Mouse (Mus musculus): ENCODE measurements around the gene Fam122b. TPM values are rescaled to one million over a fixed set of nuclear protein-coding genes. Genes with fewer than 3 reads are reported as not detected.

The Fam122b gene
- total and polyA plus RNA-seq, 2 experiments from 2014 or later: 2.6 to 3.1 TPM

DNA sequence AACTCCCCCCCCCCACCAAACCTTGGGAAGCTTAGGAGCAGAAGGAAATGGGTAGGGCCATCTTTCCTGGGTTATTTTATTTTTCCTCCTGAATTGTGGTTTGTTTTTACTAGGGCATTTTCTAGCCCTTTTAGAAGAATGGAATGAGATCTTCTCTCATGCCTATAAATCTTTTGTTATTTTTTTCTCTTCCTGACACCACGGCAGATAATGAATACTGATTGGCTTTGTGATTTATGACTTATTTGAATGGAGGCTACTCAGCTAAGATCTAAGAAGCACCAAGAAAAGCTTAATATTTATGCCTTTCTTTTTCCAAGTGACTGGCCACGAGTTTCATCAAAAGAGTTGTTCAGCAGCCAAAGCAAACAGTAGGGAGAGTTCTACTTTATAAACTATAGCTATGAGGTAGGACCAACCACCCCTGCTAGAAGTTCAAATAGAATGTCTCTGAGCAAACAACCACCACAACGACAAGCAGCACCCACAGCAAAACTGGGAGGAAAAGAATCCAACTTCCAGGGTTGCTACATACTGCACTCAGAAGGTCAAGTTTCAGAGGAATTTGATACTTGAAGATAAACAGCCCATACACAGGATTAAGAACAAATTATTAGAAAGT lies 64.8 kb downstream of the Fam122b start:
- Histone ChIP-seq H3K4me3 (ENCODE audit: low read length) (no peak overlapping the region), H3K27me3 (ENCODE audit: insufficient read depth, low read length) (no peaks in the 10 kb centered on the region), H3K4me2 (ENCODE audit: low read depth, low read length) (no peak overlapping the region), H3K4me1 (ENCODE audit: insufficient read depth, low read length) (no peaks in the 10 kb centered on the region), H3K36me3 (ENCODE audit: insufficient read depth, low read length) (no peaks in the 10 kb centered on the region), H3K9ac (replicated peaks; ENCODE audit: low read length) (no peak overlapping the region), H3K27ac (no peak overlapping the region), H3K9me3 (ENCODE audit: low read length) (no peaks in the 10 kb centered on the region)
- 58% methylated on average over 3 of the region's 3 CpGs for WGBS
- no peak for TF ChIP-seq CTCF (IDR thresholded peaks at IDR 0.05; ENCODE audit: low read depth)
- ATAC-seq (no peak), DNase-seq (ENCODE audit: low spot score) (no peak)

- H3K27me3 ChIP-seq (ENCODE audit: insufficient read depth, low read length): no peaks in the 10 kb centered on the region
- no peak overlapping the region for H3K9ac ChIP-seq (replicated peaks; ENCODE audit: low read length)
- DNase-seq (ENCODE audit: low spot score) (no peak), ATAC-seq (no peak)
- WGBS: 76% methylated on average over 5 of the region's 5 CpGs
- H3K9me3 ChIP-seq (ENCODE audit: low read length): no peaks in the 10 kb centered on the region
- no peak overlapping the region for H3K4me3 ChIP-seq (ENCODE audit: low read length)
- no peak overlapping the region for H3K27ac ChIP-seq
- H3K4me2 ChIP-seq (ENCODE audit: low read depth, low read length): no peak overlapping the region
- TF ChIP-seq CTCF (IDR thresholded peaks at IDR 0.05; ENCODE audit: low read depth): no peak
- H3K36me3 ChIP-seq (ENCODE audit: insufficient read depth, low read length): no peaks in the 10 kb centered on the region
- no peaks in the 10 kb centered on the region for H3K4me1 ChIP-seq (ENCODE audit: insufficient read depth, low read length)
Measured at GRCm38 (mm10) chrX:53201616-53202015, 68.0 kb downstream of the Fam122b start.

DNA sequence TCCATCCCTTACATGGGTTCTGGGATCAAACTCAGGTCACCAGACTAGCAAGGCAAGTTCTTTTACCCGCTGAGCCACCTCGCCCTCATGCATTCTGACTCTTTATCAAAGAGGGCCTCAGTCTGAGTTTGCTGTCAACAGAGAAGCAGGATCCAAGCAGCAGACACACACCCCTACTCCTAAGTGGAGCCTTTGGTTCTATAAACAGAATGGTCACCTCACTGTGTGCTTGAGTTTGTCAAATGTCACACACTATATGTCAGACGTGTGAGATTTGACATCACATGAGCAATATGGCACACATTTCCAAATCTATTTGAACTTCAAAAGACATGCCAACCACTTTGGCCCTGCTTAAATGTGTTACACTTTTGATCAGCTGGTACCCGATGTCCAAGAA lies 71.9 kb downstream of the Fam122b start:
- WGBS: 88% methylated on average over 4 of the region's 4 CpGs
- Histone ChIP-seq H3K27me3 (ENCODE audit: insufficient read depth, low read length) (no peaks in the 10 kb centered on the region), H3K27ac (no peak overlapping the region), H3K4me3 (ENCODE audit: low read length) (no peak overlapping the region), H3K4me2 (ENCODE audit: low read depth, low read length) (no peak overlapping the region), H3K36me3 (ENCODE audit: insufficient read depth, low read length) (no peaks in the 10 kb centered on the region), H3K9me3 (ENCODE audit: low read length) (no peaks in the 10 kb centered on the region), H3K4me1 (ENCODE audit: insufficient read depth, low read length) (no peaks in the 10 kb centered on the region), H3K9ac (replicated peaks; ENCODE audit: low read length) (no peak overlapping the region)
- no peak for DNase-seq (ENCODE audit: low spot score)
- TF ChIP-seq CTCF (IDR thresholded peaks at IDR 0.05; ENCODE audit: low read depth): no peak
- no peak for ATAC-seq

GRCm38 (mm10) chrX:53196392-53196791 lies 73.2 kb downstream of the Fam122b start:
- ATAC-seq (no peak), DNase-seq (ENCODE audit: low spot score) (no peak)
- Histone ChIP-seq H3K9me3 (ENCODE audit: low read length) (no peaks in the 10 kb centered on the region), H3K27me3 (ENCODE audit: insufficient read depth, low read length) (no peaks in the 10 kb centered on the region), H3K9ac (replicated peaks; ENCODE audit: low read length) (no peak overlapping the region), H3K4me3 (ENCODE audit: low read length) (no peak overlapping the region), H3K4me1 (ENCODE audit: insufficient read depth, low read length) (no peaks in the 10 kb centered on the region), H3K36me3 (ENCODE audit: insufficient read depth, low read length) (no peaks in the 10 kb centered on the region), H3K4me2 (ENCODE audit: low read depth, low read length) (no peak overlapping the region), H3K27ac (no peak overlapping the region)
- no peak for TF ChIP-seq CTCF (IDR thresholded peaks at IDR 0.05; ENCODE audit: low read depth)
- 61% methylated on average over 5 of the region's 5 CpGs for WGBS

Other genes with a start within 250 kb of the Fam122b start
- gene Plac1, start 29.7 kb downstream of the Fam122b start, total RNA-seq (2014; rRNA removed): not detected in 2 replicates
- 0.45 TPM in 1 of 2 replicates, not detected in the other for gene Plac1, start 29.7 kb downstream of the Fam122b start, polyA plus RNA-seq (2015; fragmentation: Nextera tagmentation; extraction: Ambion mirVana)
- not detected in 2 replicates for gene Fam122c, start 3.6 kb upstream of the Fam122b start, total RNA-seq (2014; rRNA removed)
- not detected in 2 replicates for gene Fam122c, start 3.6 kb upstream of the Fam122b start, polyA plus RNA-seq (2015; fragmentation: Nextera tagmentation; extraction: Ambion mirVana)
- gene Mospd1, start 100.7 kb upstream of the Fam122b start, total RNA-seq (2014; rRNA removed): 9.8 and 20.8 TPM in 2 replicates
- 34.7 and 37.0 TPM in 2 replicates for gene Mospd1, start 100.7 kb upstream of the Fam122b start, polyA plus RNA-seq (2015; fragmentation: Nextera tagmentation; extraction: Ambion mirVana)
- gene Etd, start 165.1 kb upstream of the Fam122b start, total RNA-seq (2014; rRNA removed): not detected in 2 replicates
- gene Etd, start 165.1 kb upstream of the Fam122b start, polyA plus RNA-seq (2015; fragmentation: Nextera tagmentation; extraction: Ambion mirVana): not detected in 2 replicates

All from hindbrain, postnatal 0 days (tissue).